Mouse (Mus musculus) bone marrow macrophage, adult 2 months (primary cell): ENCODE measurements around the gene Ifitm1.

ENCODE experiments used
- CTCF ChIP-seq: IDR thresholded peaks from 2 replicates; pipeline ENCODE4 v1.5.1; 2012; ENCODE audit warnings: low read depth, mild to moderate bottlenecking, low read length, moderate library complexity
- POLR2A ChIP-seq: IDR thresholded peaks from 2 replicates; pipeline ENCODE4 v1.6.1; 2012; ENCODE audit warnings: mild to moderate bottlenecking, low read depth, low read length, borderline replicate concordance

GRCm38 (mm10) chr7:140951051-140951450, 16.0 kb upstream of the Ifitm1 start:
- no peak for TF ChIP-seq POLR2A
- no peak for TF ChIP-seq CTCF
